Mouse (Mus musculus) gastrocnemius, postnatal 10 days (tissue): ENCODE data around the gene Slc35a2. TPM values are rescaled to one million over a fixed set of nuclear protein-coding genes. Genes with fewer than 3 reads are reported as not detected.

ENCODE experiments used
- DNase-seq: peaks from one replicate; pipeline ENCODE4 v3.0.0; 2021; ENCODE audit warnings: mixed read lengths
- long read RNA-seq, 2 experiments: library from polyadenylated mRNA; stranded (forward); transcript quantifications; one replicate each; pipeline ENCODE4 v2.0.0; 2021
- total RNA-seq, 2 experiments: library from RNA; stranded (reverse); gene quantifications; 2 replicates each; pipeline ENCODE4 v1.2.3; 2021

Slc35a2 gene
- total RNA-seq = 10 to 100 TPM in 1 of 2 experiments, 1 to 10 TPM in 1; 10.0 to 14.8 TPM
- long read RNA-seq, experiment 1, transcript Slc35a2-202 (4 exons, 3,094 nt) = minor isoform, 6 of 20 reads
- long read RNA-seq, experiment 1, transcript Slc35a2-203 (5 exons, 1,527 nt) = major isoform, 8 of 20 reads
- long read RNA-seq, experiment 1, partial matches to known transcripts = 0 of 20 reads
- long read RNA-seq, experiment 1, other reads (novel, unspliced or antisense) = 5 of 20 reads
- long read RNA-seq, experiment 2, transcript Slc35a2-203 (5 exons, 1,527 nt) = major isoform, 7 of 10 reads
- long read RNA-seq, experiment 2, partial matches to known transcripts = 0 of 10 reads
- long read RNA-seq, experiment 2, other reads (novel, unspliced or antisense) = 1 of 10 reads

DNA sequence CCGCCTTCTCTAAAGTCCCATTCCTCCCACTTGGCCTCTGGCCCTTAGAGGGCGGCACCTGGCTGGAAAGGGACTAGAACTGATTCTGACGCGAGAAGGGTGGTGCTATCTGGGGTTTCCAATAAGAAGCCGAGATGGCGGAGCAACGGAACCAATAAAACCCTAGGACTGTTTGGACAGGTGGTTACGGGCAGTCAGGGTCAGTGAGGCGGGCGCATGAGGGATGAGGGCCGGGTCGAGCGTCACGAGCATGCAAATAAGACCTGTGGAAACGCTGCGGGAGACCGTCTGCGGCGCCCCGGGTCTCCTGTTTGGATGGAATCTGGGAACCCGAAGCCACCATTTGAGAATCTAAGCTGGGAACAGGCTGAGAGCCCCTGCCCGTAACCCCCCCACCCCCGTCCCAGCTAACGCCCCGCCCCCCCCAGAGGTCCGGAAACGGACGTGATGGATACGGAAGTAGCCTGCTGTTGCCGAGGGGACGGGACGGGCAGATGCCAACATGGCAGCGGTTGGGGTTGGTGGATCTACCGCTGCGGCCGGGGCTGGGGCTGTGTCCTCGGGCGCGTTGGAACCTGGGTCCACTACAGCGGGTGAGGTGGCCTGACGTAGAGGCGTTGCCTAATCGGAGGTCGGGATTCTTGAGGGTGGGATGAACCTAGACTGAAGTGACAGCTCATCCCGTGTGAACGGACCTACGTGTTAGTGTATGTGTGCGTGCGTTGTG lies at the start of gene Slc35a2:
TSS of gene Slc35a2 (plus strand) at position 188 of the 727 bp plus-strand sequence.
- peak; percentile 76 for DNase-seq

DNA sequence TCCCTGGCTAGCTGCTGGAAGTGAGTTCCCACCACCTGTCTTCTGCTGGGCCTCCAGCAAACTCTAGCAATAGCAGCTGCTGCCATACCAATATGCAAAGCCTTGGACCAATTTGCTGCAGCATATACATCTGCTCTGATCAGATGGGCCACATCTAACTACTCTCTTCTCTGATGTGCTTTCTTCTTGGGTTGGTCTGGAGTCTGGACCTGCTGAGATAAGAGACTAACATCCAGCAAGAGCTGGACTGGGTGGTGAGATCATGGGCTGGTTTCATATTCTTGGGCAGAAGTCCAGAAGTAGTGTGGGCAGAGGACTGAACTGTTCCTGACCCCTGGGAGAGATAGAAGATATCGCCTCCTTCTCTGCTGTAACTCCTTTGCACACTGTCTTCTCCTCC lies 46.7 kb upstream of the Slc35a2 start:
- DNase-seq = no peak

DNA sequence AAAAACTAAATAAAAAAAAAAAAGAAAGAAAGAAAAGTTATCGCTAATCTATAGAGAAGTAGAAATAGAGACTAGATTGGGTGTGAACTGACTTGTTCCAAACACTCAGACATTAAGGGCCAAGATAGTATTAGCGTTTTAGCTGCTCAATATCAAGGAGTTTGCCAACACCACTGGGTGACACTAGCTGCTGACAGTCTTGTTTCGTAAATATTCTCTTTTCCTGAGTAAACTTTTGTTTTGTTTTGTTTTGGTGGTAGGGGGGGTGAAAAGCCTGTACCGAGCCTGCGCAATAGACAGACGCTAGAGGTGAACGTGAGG lies 43.0 kb upstream of the Slc35a2 start:
- DNase-seq = no peak

DNA sequence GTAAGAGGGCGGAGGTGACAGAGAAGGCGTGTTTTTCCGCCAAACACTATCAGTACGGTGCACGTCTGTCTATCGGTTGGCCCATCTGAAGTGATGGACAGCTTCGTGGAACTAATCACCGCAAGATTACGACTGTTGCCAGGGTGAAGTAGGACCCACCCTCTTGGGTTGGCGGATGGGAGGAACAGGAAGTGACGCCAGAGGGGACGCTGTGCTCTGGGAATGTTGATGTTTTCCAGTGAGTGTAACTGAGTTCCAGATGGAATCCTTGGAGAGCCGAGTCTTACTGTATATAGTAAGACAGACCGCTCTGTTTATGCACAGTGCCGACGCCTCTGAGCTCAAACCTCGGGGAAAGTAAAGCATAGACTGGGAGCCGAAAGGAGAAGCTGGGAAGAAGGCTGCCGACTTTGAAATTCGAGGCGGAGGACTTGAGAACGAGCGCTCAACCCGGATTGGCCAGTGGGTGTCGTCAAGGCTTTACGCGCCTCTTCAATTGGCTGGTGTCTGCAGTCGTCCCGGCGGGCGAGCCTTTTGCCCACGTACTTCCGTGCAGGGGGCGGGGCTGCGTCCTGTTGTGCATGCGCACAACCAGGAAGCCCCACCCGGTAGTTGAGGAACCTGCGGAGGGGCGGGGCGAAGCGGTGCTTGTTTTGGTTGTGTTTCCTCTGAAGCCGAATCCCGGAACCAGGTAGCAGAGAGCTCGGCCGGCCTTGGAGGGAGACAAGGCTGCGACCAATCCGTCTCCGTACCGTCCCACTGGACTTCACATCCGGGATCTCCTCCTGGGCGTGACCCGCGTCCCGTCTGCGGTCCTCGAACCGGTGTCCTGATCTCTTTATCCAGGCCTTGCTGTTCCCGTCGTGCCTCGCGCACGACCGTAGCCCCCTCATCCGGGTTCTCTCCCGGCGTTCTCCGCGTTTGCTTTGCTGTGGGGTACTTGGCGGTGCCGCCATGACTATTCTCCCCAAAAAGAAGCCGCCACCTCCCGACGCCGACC lies 42.4 kb upstream of the Slc35a2 start, which contains the start of gene Otud5:
TSS of gene Otud5 (plus strand) at position 202 of the 1,000 bp plus-strand sequence.
- DNase-seq = peak; percentile 85

DNA sequence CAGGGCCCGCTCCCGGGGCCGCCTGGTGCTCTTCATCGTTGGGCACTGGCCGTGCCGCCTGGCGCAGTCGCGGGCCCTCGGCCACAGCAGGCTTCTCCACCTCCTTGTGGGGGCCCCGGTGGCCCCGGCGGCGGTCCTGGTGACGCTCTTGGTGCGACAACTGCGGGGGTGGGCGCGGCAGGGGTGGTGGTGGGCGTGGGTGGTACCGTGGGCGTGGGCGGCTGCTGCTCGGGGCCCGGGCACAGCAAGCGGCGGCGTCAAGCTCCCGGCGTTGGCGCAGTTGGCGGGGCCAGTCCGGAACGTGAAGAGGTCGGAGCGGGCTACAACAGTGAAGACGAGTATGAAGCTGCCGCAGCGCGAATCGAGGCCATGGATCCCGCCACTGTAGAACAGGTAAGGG lies 41.5 kb upstream of the Slc35a2 start:
- DNase-seq = peak; percentile 11

DNA sequence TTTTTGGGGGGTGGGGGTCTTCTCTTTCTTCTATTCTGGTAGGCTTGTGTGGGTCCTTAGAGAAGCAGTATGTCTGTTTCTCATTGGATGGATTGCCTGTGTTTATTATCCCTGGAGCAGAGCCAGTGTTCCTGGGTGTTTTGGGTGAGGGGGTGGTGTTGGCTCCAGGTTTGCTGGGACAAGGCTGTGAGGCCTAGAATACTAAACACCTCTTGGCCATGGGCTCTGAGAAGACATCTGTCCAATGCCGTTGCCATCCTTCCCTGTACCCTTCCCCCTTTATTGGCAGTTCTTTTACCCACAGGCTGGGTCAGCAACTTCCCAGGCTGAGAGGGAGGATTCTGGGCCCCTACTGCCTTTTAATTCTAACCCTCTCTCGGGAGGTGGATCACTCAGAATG lies 36.0 kb upstream of the Slc35a2 start:
- DNase-seq = no peak

DNA sequence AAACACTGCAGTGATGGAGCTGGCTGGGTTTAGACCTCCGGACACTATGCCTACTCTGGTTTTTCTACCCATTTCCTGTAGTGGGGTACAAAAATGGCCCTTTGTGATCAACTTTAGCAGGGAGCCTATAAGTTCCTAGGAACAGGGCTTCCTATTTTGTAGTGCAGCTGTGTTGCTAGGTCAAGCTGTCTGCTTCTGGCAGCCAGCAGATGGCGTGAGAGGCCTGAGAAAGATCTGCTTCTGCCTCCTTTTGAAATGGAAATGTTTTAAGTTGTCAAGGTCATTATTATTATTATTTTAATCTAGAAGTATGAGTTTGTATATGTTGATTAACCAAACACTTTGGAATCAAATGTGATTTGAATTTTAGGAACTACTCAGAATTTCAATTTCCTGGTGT lies 29.2 kb upstream of the Slc35a2 start:
- peak; percentile 21 for DNase-seq

DNA sequence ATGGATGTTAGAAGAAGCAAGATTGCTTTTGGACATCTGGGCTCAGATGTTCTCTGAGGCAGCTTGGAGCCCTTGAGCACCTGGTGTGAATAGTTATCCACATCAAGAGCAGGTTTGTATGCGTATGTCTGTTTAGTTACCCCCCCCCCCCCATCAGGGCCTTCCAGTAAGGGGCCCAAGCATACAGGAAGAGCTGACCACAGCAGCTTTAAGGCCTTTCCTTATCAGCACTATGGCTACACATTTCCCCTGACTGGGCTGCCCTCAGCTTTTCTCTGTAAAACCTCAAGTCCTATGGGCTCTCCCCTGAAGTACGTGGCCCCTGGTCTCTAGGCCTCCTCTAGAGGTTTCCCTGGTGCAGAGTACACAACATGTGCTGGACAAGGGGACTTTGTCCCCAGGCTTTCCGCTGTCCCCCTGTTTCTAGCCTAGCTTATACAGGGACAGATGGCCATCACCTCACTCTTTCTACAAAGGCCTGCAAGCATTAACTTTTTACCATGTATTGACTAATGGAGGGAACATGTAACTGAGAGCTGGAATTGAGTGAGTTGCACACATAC lies 24.6 kb upstream of the Slc35a2 start:
- no peak for DNase-seq

DNA sequence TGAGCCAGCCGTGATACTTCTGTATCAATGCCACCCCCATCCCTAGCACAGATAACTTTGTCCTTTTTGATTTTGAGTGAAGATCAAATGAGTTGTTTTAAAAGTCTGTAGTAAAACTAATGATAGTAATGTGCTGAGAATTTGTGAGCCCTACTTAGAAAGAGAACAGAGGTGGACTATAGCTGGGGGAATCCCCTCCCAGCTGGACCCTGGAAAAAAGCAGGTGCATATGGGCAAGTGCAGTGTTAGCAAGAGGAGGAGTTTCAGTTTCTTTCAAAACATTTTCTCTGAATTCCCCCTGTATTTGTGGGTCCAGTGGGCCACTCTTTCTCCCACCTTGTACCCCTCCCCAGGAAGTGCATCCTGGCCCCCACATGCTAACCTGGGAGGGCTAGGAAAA lies 20.6 kb upstream of the Slc35a2 start:
- DNase-seq = no peak

DNA sequence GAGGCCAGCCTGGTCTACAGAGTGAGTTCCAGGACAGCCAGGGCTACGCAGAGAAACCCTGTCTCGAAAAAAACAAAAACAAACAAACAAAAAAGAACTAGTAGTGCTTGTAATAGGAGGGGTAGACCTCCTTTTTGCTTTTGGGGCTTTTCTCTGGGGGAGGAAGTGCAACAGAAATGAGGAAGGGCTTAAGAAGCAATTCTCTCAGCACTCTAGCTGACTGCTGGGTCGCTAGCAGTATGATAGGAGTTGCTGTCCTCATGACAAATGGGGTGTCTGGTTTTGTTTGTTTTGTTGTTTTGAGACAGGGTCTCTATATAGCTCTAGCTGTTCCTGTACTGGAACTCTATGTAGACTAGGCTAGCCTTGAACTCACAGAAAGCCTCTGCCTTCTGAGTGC lies 19.3 kb upstream of the Slc35a2 start:
- DNase-seq = no peak

DNA sequence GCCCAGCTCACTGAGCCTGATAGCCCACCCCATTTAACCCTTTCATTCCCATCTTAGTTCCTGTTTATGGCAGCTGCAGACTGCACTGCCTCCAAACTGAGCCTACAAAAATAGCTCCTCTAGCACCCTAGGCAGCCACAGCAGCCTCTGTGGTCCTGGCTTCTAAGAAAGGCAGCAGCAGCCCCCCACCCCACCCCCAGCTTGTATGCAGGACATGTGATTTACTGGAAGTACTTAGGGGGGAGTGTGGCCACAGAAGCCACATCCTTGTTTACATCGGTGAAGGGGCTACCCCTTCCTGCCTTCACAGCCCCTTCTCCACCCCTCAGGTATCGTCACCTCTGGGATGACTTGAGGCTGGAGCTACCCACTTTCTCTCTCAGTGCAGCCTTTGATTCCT lies 18.5 kb upstream of the Slc35a2 start:
- no peak for DNase-seq

DNA sequence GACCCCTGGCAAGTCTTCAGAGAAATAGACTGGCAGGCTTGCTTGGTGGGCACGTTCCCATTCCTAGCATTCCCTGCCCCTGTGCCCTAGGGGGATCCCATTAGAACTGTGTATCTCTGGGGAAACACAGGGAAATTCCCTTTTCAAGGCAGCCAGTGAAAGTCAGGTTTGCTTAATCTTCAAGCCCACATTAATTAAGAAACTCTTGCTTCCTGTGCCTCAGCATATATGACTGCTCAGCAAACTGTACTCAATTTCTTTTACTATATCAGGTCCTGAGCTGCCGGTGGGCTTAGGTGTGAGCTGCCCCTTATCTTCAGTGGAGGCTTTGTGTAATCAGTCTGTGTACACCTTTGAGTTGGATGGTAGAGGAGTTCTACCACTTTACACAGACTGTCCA lies 18.0 kb upstream of the Slc35a2 start:
- no peak for DNase-seq

DNA sequence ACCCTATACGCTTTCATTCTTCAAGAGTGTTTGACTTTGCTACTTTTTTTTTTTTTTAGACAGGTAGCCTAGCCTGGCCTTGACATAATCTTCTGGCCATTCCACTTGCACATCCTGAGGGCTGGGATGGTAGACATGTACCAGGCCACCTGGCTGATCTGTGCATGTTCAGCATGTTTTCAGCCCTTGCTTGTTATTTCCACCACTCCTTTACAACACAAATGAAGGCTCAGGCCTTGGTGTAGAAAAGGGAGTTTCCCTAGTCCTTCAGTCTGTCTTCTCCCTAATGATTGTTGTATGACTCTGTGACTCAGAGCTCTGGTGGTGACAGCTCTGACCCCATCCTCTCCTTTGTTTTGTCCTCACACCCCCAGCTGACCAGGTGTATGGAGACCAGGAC lies 16.7 kb upstream of the Slc35a2 start:
- DNase-seq = no peak

DNA sequence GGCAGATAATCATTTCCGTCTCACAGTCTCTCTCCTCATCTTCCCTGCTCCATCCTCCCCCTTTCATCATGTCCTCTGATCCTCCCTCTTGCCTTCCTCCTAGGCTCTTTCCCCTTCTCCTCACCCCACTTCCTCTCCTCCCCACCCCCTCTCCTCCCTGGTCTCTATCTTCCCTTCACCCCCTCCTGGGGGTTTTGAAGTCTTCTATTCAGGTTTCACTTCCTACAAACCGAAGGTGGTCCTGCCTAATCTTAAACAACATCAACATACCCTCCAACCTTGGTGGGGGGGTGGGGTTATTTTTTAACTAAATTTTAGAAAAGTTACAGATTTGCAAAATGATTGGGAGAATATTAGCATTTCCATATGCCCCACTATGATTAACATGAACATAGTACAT lies 15.3 kb upstream of the Slc35a2 start:
- DNase-seq = no peak

DNA sequence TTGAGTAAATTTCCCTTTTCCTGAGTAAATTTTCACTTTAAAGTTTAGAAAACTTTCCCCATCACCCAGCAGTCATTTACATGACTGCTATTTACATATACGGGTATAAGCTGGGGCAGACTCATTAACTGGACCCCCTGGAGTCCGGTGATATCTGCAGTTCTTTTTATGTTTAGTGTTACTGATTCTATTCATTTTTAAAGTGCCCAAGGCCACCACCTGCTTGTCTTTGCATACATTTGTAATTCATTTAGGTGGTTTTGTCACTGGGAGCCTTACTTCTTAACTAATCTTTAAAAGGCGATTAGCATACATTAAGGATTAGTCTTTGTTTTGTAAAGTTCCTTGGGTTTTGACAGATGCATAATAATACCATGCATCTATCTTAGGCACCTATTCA lies 14.0 kb upstream of the Slc35a2 start:
- no peak for DNase-seq

DNA sequence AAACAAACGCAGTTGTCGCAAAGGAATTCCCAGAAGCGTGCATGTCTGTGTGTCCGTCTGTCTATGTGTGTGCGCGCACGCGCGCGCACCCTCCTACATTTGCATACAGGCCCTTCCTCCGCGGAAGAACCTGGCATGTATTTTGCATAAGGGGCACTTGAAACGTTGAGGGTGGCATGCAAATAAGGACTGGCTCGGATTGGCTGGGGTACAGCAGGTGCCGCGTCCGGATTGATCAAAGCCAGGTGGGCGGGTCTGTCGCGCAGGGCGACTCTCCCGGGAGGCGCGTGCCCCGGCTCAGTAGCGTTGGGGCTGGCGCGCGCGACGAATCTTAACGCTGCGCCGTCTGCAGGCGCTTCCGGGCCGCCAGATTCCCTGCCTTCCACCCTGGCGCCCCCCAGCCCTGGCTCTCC lies 5.8 kb upstream of the Slc35a2 start, which contains the start of gene Pim2:
TSS of gene Pim2 (plus strand) at position 256 of the 413 bp plus-strand sequence.
- DNase-seq = peak; percentile 45

DNA sequence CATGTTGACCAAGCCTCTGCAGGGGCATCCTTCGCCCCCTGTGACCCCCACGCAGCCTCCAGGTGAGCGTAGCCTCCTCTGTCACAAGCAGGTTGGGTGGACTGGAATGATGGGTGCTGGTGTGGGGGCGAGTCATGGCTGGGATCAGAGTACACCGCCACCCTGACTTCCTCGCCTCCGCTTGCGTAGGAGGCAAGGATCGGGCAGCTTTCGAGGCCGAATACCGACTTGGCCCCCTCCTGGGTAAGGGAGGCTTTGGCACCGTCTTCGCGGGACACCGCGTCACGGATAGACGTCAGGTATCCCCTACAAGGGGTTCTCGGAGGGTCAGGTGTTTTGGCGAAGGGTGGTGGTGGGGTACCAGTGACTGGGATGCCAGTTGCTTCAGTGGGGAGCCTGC lies 5.3 kb upstream of the Slc35a2 start:
- DNase-seq = no peak

DNA sequence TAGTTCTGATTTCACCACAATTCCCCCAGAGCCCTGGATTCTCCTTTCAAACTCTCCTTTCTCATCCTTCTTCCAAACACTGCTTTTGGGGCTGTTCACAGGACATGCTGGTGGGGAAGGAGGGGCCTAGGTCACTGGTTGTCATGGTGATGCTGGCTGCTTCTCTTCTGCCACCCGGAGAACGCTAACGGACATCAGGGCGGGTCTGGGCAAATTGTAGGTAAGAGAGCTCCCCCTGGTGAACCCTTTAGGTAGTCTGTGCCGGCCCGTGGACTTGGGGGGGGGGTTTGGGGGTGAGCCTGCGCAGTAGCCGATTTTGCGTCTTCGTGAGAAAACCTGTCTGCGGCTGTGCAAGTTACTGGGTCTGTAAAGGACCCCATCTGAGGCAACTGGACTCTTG lies 4.0 kb upstream of the Slc35a2 start:
- peak; percentile 25 for DNase-seq

DNA sequence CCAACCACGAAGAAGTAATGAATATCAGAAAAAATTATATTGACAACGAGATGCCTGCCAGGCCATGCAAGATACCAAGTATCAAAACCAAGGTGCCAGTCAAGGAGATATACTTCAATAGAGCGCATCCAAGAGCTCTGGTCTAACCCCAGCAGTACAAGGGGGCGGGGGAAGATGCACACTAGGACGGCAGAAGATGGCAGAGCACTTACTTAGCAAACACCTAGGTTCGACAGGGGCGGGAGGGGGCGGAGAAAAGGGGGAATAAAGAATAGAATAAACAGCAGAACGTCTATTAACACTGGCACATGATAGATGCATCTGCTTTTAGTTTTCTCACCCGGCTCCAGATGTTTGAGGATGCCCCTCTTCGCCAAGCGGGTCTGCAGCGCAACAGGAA lies 14.4 kb downstream of the Slc35a2 start:
- no peak for DNase-seq

DNA sequence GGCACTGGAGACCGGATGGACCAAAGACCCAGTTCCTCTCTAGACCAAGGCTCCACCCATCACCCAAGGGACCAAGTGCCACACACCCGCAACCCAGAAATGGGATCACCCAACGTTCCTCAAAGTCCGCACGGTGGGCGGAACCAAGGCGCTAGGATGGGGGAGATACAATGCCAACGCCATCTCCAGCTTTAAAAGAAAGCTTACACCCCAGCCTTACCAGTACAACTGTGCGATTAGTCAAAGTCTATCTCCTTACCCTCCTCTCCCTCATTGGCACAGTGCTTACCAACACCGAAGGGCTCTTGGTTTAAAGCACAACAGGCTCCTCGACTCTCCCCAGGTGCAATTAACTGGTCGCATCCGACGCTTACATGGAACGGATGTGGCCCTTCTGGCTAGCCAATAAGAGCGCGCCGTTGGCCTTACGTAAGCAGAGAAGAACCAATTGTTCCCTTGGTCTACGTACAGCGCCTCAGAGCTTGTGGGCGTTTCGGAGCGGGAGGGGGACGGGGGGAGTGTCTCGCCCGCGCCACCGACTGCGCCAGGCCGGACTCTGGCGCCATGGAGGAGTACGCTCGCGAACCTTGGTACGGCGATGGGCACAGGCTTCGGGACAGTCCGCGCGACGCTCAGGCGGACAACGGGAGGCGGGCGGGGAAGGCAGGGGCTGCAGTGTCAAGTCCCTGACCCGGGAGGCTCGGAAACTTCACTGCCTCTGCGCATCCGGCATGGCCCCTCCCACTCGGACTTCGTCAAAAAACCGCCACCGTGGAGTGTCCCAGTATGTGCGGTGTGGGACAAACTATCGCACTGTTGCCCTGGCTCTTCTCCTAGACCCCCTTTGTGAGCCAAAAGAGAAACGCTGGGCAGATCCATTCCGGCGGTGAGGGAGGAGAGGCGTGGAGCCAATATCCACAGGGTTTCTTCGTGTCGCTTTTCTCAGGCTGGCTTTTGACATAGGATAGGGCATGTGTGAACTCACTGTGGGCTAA lies 15.3 kb downstream of the Slc35a2 start, which contains the start of the genes Pqbp1 and Timm17b:
TSS of gene Pqbp1 (minus strand) at position 390 of the 995 bp plus-strand sequence.
TSS of gene Timm17b (plus strand) at position 478 of the 995 bp plus-strand sequence.
- DNase-seq = peak; percentile 75

DNA sequence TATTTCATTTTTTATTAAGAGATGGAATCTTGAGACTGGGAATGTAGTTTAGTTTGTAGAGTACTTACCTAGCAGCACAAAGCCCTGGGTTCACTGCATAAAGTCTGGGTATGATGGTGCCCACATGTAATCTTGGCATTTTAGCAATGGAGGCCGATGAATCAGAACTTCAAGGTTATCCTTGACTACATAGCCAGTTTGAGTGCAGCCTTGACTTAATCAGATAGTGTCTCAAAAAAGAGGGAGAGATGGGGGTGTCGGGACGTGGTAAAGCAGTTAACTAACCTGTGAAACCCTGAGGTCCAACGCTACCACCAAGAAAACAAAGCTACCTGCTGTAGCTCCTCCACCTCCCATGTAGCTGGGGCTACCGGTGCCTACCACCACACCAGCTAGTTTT lies 20.6 kb downstream of the Slc35a2 start:
- no peak for DNase-seq
